Mouse (Mus musculus) G1E-ER4 (cell line): Measurements from ENCODE around the gene C1ql4. TPM values are rescaled to one million over a fixed set of nuclear protein-coding genes. Genes with fewer than 3 reads are reported as not detected.

ENCODE experiments used
- GATA1 ChIP-seq: IDR thresholded peaks from one replicate; pipeline ENCODE4 v1.8.0; 2012; ENCODE audit warnings: low read length, inconsistent platforms
- polyA plus RNA-seq: library from polyadenylated mRNA; stranded (reverse); fragments of >175 nt; gene quantifications from 2 replicates; pipeline ENCODE4 v1.2.3, GENCODE M21; 2012

Gene C1ql4
- polyA plus RNA-seq, 1 experiment: not detected

DNA sequence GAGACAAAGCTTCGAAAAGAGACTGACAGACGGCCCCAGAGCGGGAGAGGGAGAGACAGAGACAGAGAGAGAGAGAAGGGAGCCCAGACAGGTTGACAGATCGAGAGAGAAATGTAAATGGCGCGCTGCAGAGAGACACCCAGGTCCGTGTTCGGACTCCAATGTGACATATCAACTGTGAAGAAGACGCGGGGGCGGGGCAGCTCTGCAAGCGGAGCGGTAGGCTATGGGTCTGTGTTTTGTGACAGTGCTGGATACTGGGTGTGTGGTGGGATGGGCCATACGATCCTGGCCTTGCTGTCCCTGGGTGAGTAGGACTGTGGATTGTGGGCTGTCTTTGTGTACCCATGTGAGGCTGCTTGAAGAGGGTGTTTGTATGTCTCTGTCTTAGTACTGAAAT lies 1.5 kb upstream of the C1ql4 start:
- no peak for TF ChIP-seq GATA1

DNA sequence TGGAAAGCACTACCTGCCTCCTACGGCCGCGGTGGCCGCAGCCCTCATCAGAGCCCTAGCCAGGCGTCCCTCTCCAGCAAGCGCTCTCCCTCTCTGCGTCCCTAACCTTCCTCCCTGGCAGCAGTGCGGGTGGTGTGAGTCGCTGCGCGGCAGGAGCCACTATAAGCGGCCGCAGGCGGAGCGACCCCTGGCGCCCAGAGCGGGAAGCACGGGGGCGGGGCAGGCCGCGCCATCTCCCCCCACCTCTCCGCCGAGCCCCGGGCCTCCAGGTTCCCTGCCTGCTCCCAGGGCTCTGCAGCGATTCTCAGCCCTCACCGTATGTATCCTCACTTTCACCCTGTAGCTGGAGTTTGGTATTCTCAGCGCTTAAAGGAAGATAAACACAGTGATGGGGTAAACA lies 675 bp upstream of the C1ql4 start:
- no peak for TF ChIP-seq GATA1

DNA sequence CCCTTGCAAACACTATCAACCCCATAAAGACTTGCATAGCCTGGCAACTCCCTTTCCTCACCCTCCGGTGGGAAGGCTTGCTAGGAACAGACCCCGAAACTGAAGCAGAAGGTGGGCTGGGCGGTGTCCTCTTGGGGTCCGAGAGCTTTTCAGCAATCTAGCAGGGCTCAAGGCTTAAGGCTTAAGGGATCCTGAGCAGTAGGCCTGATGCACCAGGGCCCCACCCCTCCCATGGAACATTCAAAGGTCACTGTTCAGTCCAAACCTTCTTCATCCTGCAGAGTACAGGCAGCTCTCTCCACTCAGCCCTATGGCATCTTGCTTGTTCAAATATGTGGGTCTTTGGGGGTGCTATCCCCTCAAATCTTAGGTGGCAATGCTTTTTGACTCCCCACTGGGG lies 1.6 kb downstream of the C1ql4 start:
- no peak for TF ChIP-seq GATA1

GRCm38 (mm10) chr15:99084618-99085017 lies 3.0 kb downstream of the C1ql4 start:
- TF ChIP-seq GATA1: no peak

DNA sequence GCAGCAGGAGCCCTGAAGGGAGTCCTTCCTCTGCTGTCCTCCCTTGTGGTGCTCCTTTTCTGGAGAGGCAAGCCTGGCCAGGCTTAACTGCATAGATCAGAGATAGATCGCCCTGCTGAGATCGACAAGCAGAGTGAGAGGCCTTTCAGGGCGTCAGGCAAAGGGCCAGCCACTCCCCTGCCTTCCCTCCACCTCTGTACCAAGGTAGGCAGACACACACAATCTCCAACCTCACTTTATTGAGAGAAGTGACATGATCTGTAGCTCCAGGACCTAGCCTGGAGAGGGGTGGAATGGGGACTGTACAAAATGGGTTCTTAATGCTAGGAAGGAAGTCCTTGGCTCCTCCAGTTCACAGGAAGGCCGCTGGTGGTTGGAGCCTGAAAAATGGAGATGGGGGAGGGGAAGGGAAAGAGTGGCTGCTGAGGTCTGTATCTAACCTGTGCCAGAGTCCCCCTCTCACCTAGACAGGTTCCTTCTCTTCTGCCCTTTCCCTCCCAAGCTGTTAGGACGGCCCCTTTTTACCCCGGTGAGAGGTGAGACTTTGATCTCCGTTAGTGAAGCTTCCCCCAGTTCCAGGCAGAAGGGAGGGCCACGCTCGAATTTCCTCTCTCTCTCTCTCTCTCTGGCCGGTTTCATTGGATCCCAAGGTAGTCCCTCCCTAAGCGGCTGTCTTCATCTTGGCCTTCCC lies 3.6 kb downstream of the C1ql4 start:
- TF ChIP-seq GATA1: no peak

DNA sequence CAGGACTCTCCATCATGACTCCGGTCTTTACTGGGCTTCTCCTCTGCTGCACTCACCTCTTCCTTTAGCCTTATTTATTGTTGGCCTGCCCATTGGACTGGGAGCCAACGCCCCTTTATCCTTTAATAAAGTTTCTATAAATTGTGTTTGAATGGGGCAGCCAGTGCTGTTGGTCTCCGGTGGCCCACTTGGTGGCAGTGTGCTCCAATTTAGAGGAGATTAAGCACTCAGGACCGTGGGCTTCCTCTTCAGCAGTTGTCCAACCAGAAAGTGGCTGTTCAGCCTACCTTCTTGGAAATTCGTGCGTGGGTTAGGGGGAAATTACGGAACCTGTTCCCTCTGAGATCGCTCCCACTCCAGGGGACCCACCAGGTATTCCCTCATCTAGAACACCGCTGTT lies 4.4 kb downstream of the C1ql4 start:
- TF ChIP-seq GATA1: no peak

DNA sequence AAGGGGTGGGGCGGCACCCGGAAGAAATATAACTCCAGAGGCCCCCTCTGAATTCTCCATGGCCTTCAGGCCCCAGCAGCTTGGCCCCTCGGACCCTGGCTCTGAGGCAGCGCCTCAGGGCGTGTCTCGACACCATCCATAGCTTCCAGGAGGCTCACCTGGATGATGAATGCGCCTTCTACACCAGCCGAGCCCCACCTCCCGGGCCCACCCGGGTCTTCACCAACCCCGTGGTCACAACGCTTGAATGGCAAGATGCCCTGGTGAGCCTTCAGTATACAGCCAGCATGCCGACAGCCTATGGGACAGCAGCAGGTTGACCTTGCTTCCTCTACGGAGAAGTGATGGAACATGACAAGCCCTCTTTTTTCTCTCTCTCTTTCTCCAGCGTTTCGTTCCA lies 4.8 kb downstream of the C1ql4 start:
- TF ChIP-seq GATA1: no peak

DNA sequence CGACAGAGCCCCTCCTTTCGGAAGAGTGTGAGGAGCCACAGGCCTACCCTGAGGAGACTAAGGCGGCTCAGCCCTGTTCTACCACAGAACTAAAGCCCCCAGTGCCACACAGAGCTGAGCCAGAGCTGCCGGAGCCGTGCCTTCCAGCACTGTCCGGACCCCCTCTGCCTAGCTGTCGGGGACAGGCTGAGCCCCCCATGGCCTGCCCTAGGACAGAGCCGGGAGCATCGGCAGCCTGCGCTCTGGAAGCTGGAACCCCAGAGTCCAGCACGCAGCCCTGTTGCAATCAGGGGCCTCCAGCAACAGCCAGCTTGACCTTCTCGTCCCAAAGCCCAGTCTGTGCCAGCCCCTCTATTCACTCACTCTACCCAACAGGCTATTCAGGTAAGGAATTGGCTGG lies 5.3 kb downstream of the C1ql4 start:
- TF ChIP-seq GATA1: no peak

- TF ChIP-seq GATA1: no peak
Measured at GRCm38 (mm10) chr15:99079804-99080203, 7.8 kb downstream of the C1ql4 start.

- no peak for TF ChIP-seq GATA1
Measured at GRCm38 (mm10) chr15:99078181-99078910, 9.3 kb downstream of the C1ql4 start.

DNA sequence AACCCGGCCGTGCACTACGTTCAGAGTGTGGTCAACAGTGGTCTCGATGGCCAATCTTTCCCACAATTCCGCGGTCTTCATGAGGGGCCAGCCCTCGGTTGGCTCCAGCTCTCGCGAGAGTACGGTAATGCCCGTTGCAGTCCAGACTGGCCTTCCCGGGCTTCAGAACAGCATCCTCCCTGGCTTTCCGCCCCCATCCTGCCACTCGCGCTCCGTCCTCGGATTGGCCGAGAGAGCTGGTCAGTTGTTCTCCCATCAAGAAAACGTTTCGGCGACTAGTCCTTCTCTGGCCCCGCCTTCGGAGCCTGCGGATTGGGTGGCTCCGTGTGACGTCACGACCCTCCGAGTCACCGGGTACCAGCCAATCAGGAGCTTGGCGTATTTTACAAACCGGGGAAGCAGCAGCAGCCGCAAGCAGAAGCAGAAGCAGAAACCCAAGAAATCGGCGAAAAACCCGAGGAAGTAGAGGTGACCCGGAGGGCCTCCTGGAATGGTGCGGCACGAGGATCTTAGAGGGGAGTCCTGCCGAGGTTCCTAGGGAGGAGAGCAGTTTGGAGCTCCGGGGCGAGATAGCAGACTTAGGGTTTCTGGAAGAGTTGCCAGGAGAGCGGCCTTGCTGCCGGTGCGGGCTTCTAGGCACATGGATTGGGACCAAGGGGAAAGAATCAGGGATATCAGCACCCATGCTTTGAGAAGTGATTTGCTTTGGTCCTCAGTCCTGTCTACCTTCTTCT lies 12.8 kb downstream of the C1ql4 start:
- no peak for TF ChIP-seq GATA1

DNA sequence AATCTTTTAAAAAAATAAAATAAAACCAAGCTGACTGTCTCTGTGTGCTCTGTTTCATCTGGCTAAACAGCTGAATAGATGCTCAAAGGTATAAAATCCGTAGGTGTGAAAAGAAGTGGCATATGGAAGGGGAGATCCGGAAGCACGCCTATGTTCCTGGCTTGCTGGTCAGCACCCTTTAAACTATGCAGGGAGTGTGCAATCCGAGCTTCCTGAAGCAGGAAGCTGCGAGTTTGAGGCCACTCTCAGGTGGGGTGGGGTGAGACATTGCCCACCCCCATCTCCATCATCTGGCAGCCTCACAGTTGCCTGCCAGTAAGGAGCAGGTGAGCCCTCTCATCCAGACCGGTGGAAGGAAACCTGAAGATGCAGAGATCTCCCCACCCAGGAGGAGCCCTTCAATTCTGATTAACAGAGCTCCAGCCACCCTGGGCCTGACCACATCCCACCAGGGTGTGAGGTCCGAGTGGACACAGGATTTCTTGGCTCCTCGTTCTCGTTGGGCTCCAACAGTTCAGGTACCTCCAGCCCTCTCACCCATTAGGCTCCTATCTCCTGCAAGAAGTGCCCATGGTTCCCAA lies 13.5 kb downstream of the C1ql4 start, which contains the start of gene Troap:
Troap (plus strand) TSS at position 557 of the 581 bp plus-strand sequence.
- no peak for TF ChIP-seq GATA1

DNA sequence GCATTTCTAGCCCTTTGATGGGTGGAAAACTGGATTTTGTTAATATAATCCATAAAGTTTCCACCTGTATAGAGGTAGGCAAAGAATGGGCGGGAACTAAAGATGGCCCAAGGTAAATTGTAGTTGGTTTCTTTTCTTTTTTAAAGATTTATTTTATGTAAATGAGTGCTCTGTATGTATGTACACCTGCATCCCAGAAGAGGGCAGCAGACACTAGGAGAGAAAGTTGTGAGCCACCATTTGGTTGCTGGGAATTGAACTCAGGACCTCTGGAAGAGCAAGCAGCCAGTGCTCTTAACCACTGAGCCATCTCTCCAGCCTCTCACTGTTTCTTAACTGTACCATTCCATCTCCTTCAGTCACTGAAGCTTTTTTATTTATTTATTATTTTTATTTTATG lies 15.6 kb downstream of the C1ql4 start:
- no peak for TF ChIP-seq GATA1

DNA sequence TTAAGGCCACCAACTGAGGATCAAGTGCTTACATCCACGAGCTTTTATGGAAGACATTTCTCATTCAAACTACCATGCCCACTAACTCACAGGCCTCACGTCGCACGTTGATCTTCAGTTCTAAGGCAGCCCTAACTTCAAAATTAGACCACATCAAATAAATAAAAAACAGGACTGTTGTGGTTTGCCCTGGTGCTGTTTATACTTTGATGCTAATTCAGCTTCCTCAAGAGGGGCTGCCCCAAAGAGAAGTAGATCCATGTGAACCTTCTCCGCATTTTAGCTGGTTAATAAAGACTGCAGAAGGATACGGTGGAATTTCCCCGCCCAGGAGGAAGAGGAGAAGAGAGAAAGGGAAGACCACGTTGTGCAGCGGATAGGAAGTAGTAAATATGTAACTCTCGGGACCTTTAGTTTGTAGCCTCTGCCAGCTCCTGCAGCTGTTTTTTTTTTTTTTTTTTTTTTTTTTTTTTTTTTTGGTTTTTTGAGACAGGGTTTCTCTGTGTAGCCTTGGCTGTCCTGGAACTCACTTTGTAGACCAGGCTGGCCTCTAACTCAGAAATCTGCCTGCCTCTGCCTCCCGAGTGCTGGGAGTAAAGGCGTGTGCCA lies 22.0 kb downstream of the C1ql4 start:
- no peak for TF ChIP-seq GATA1

GRCm38 (mm10) chr15:99056332-99056731 lies 31.3 kb downstream of the C1ql4 start:
- no peak for TF ChIP-seq GATA1
